Mouse (Mus musculus) ES-Bruce4 (cell line): ENCODE results near the gene Ndel1.

Experiments
- CTCF ChIP-seq: IDR thresholded peaks from one replicate; pipeline ENCODE4 v1.8.1; 2011; ENCODE audit warnings: low read depth, low read length
- EP300 ChIP-seq: IDR thresholded peaks from 2 replicates; pipeline ENCODE4 v1.6.1; 2011; ENCODE audit warnings: low read depth, low read length; ENCODE audit not compliant: insufficient read depth
- POLR2A ChIP-seq: IDR thresholded peaks from one replicate; pipeline ENCODE4 v1.8.1; 2011; ENCODE audit warnings: low read length; ENCODE audit not compliant: insufficient read depth

- no peak for TF ChIP-seq EP300
- no peak for TF ChIP-seq CTCF
- no peak for TF ChIP-seq POLR2A
Measured at GRCm38 (mm10) chr11:68779735-68780465, 91.8 kb downstream of the Ndel1 start.
